Mouse (Mus musculus) ES-CJ7 (cell line): ENCODE measurements at regions not wholly inside any gene's neighbourhood (a gene's known extent, or its start where the extent isn't known, plus 50 kb on each side); places are given as distances from the start of the nearest gene placed in this dataset.
A peak's percentile ranks its signal among the peaks of the same experiment; 100 is the strongest.

Experiments
- DNase-seq: peaks from one replicate; pipeline ENCODE4 v3.0.0; 2011; ENCODE audit warnings: low read depth, low spot score

DNA sequence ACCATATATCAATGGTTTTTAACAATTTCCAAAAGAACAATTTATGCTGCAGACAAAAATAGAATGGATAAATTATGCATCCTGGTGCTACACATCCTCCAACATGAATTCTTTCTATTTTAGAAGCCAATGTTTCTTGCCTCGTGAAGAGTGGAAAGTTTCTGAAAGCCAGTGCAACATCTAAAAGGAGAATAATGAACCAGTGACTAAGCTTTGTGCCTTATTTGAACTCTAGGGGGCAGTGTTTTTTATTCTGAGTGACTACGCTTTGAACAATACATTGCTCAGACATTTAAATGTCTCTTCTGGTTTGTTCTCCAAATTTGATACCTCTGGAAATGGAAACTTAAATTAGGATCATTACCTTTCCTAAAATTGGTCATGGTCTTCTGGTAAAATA lies 78.0 kb downstream of the Yipf7 start:
- peak; percentile 45 for DNase-seq
